Mouse (Mus musculus) myocyte (in vitro differentiated cells): ENCODE measurements around the gene Gm49337.

Source experiments
- MAX ChIP-seq: IDR thresholded peaks from one replicate; pipeline ENCODE4 v1.6.1; 2011; ENCODE audit warnings: low read depth, mild to moderate bottlenecking, control low read depth
- MYOD1 ChIP-seq, 3 experiments: IDR thresholded peaks; one replicate each; pipeline ENCODE4 v1.6.1; 2011; ENCODE audit warnings: control low read depth in 2 of 3, low read depth in 2 of 3, mild to moderate bottlenecking in 2 of 3, moderate library complexity in 1 of 3; ENCODE audit not compliant: insufficient read length in 2 of 3, control insufficient read depth in 1 of 3
- POLR2A ChIP-seq: IDR thresholded peaks from one replicate; pipeline ENCODE4 v1.6.1; 2011; ENCODE audit warnings: low read depth, mild to moderate bottlenecking, control low read depth, moderate library complexity; ENCODE audit not compliant: insufficient read length
- POLR2AphosphoS2 ChIP-seq: IDR thresholded peaks from one replicate; pipeline ENCODE4 v1.6.1; 2011; ENCODE audit warnings: low read depth, control low read depth; ENCODE audit not compliant: insufficient read length
- TCF12 ChIP-seq: IDR thresholded peaks from one replicate; pipeline ENCODE4 v1.6.1; 2011; ENCODE audit warnings: mild to moderate bottlenecking, control low read depth; ENCODE audit not compliant: poor library complexity, insufficient read depth, severe bottlenecking
- TCF3 ChIP-seq: IDR thresholded peaks from one replicate; pipeline ENCODE4 v1.6.1; 2011; ENCODE audit warnings: low read depth, control low read depth; ENCODE audit not compliant: insufficient read length

GRCm38 (mm10) chr4:116221996-116222842 lies 49.0 kb downstream of the Gm49337 start:
- no peak for TF ChIP-seq POLR2AphosphoS2
- TF ChIP-seq POLR2A: no peak
- no peak for TF ChIP-seq MAX
- no peak for TF ChIP-seq TCF12
- no peak for TF ChIP-seq MYOD1 (IDR thresholded peaks at IDR 0.05; ENCODE audit: control insufficient read depth in 1 of 3, insufficient read length in 2 of 3, low read depth in 2 of 3)
- no peak for TF ChIP-seq TCF3
